Comparison of ENCODE assay signal across 8 mouse cellular contexts in the genomic region with DNA sequence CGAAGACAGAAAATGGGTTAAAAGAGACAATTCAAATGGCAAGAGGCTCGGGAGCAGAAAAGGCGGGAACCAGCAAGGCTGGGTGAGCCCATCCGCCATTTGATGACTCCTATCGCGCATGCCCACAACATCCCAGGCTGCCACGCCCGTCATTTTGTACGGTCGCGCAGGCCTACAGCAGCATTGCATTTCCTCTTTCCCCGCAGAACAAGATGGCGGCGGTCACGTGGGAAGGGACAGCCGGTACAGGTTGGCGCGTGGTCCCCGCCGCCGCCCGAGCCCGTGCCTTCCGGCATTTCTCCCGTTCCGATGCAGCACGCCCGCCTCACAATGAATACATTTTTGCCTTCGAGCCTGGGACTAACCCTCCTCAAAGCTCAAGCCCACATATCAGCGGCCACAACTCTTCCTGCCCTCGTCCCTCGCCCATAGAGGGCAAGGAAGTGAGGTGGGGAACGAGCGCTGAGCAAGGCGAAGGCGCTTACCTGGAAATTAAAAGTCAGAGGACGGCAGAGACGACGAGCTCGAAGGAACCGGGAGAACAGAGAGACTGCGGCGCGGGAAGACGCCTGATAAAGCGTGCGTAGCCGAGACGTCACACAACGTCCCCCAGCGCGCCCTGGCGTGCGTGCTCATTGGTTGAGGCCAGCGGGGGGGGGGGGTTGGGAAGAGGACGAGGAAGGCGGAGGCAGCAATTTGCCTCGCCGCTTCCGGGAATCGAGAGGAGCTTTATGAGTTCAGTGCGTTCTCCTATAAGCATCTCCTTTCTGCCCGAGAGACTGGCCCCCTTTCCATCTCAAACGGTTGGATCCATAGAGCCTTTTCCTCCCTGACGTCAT. TPM values are rescaled to one million over a fixed set of nuclear protein-coding genes. Genes with fewer than 3 reads are reported as not detected.
DNase-seq lines count a peak whose midpoint lies in the region; ATAC-seq and TF ChIP-seq lines count a peak whose summit lies in the region.

A gene (minus strand): TSS at position 728 of the 839 bp plus-strand sequence.

- no peaks in the 10 kb centered on the region for H3K27me3 ChIP-seq in MEL (ENCODE audit: control insufficient read depth in 1 of 2, insufficient read depth in 2 of 2, low read length in 2 of 2)
- no peaks in the 10 kb centered on the region for H3K27me3 ChIP-seq in cerebellum, adult 2 months (ENCODE audit: control insufficient read depth, insufficient read depth, low read length)
- H3K27me3 ChIP-seq in lung, embryonic 16.5 days (ENCODE audit: control insufficient read depth, insufficient read depth, low read depth, low read length): no peaks in the 10 kb centered on the region

- WGBS in cerebellum, adult 2 months: 12% methylated on average over 57 of the region's 65 CpGs
- 19% methylated on average over 57 of the region's 65 CpGs for WGBS in lung, embryonic 16.5 days

- H3K79me2 ChIP-seq in MEL (ENCODE audit: control insufficient read depth, insufficient read depth, low read length, poor library complexity): peaks cover 25% of the 10 kb centered on the region

- H3K27ac ChIP-seq in MEL (ENCODE audit: control insufficient read depth, low read depth, low read length): peak within 1 kb of the TSS; percentile 99
- peak within 1 kb of the TSS; percentile 99 for H3K27ac ChIP-seq in cerebellum, adult 2 months (ENCODE audit: insufficient read depth, low read length)
- H3K27ac ChIP-seq in lung, embryonic 16.5 days (ENCODE audit: low read length): peak within 1 kb of the TSS; percentile 94

- no peak for TF ChIP-seq RAD21 in MEL (IDR thresholded peaks at IDR 0.05; ENCODE audit: low read depth, low read length)

- peak; percentile 91 for ATAC-seq in hematopoietic stem cell, adult 5-6 weeks (replicated peaks in 1 of 2; ENCODE audit: insufficient read depth in 1 of 2, low FRiP score in 2 of 2, low TSS enrichment in 1 of 2, low read depth in 1 of 2, poor library complexity in 2 of 2, severe bottlenecking in 2 of 2)
- ATAC-seq in lung, embryonic 16.5 days (ENCODE audit: low read depth): peak; percentile 97

- TF ChIP-seq EP300 in MEL (IDR thresholded peaks at IDR 0.05; ENCODE audit: low read depth in 1 of 2, low read length in 2 of 2): no peak

- peak within 1 kb of the TSS; percentile 96 for H3K9ac ChIP-seq in MEL (ENCODE audit: control insufficient read depth, low read depth, low read length, poor library complexity, severe bottlenecking)
- H3K9ac ChIP-seq in lung, embryonic 16.5 days (ENCODE audit: low read length): peak within 1 kb of the TSS; percentile 72

- H3K4me3 ChIP-seq in MEL (ENCODE audit: control insufficient read depth in 1 of 2, insufficient read depth in 1 of 2, low read depth in 2 of 2, low read length in 2 of 2): peak within 1 kb of the TSS; percentile 76 to 93
- peak within 1 kb of the TSS; percentile 98 for H3K4me3 ChIP-seq in cerebellum, adult 2 months (replicated peaks; ENCODE audit: insufficient read depth, low read depth, low read length)
- H3K4me3 ChIP-seq in lung, embryonic 16.5 days (ENCODE audit: low read length): peak within 1 kb of the TSS; percentile 58

- peak; percentile 84 to 98; a peak in 3 of 4 replicates for TF ChIP-seq POLR2A in MEL (IDR thresholded peaks at IDR 0.05; ENCODE audit: control insufficient read depth in 1 of 2, insufficient read depth in 1 of 2, low read depth in 1 of 2, low read length in 2 of 2, poor library complexity in 1 of 2)
- peak; percentile 70; the same call in 1 of the 2 replicates for TF ChIP-seq POLR2A in cerebellum, adult 2 months (IDR thresholded peaks at IDR 0.05; ENCODE audit: borderline replicate concordance, insufficient read depth, low read length)

- peaks cover 19 to 32% of the 10 kb centered on the region in 2 experiments for H3K36me3 ChIP-seq in MEL (ENCODE audit: control insufficient read depth in 1 of 2, insufficient read depth in 2 of 2, low read length in 2 of 2)
- peaks cover 12% of the 10 kb centered on the region for H3K36me3 ChIP-seq in lung, embryonic 16.5 days (ENCODE audit: control insufficient read depth, insufficient read depth, low read length)

- H3K9me3 ChIP-seq in MEL (replicated peaks; ENCODE audit: insufficient read depth, low read length): no peaks in the 10 kb centered on the region
- H3K9me3 ChIP-seq in lung, embryonic 16.5 days (ENCODE audit: control insufficient read depth, low read length): no peaks in the 10 kb centered on the region

- peak; percentile 97 for DNase-seq in MEL (ENCODE audit: low read depth, low spot score)
- DNase-seq in cerebellum, adult 2 months: peak; percentile 85 to 88
- peak; percentile 83 for DNase-seq in forelimb bud, embryonic 11.5 days (ENCODE audit: low read depth, low spot score)
- peak; percentile 52 for DNase-seq in layer of hippocampus, adult 9-10 months (ENCODE audit: low spot score)
- peak; percentile 33 for DNase-seq in ovary, postnatal 10 days (ENCODE audit: low spot score)
- DNase-seq in thymus, postnatal 10 days (ENCODE audit: low spot score in 2 of 2): peak; percentile 79 to 81

- peaks cover 0 to 7% of the 10 kb centered on the region in 2 experiments; a peak in 2 of 4 replicates for H3K4me1 ChIP-seq in MEL (ENCODE audit: control insufficient read depth in 1 of 2, insufficient read depth in 2 of 2, low read length in 2 of 2)
- H3K4me1 ChIP-seq in cerebellum, adult 2 months (ENCODE audit: control insufficient read depth, insufficient read depth, low read length): no peaks in the 10 kb centered on the region
- peaks cover 6% of the 10 kb centered on the region; the same call in 1 of the 2 replicates for H3K4me1 ChIP-seq in lung, embryonic 16.5 days (replicated peaks; ENCODE audit: control insufficient read depth, insufficient read depth, low read length)

- TF ChIP-seq CTCF in MEL (IDR thresholded peaks at IDR 0.05 in 2 of 3, conservative IDR thresholded peaks at IDR 0.05 in 1 of 3; ENCODE audit: control insufficient read depth in 1 of 3, insufficient read depth in 1 of 3, low read depth in 2 of 3, low read length in 3 of 3, poor library complexity in 1 of 3, severe bottlenecking in 1 of 3): no peak
- TF ChIP-seq CTCF in cerebellum, adult 2 months (IDR thresholded peaks at IDR 0.05; ENCODE audit: borderline replicate concordance, insufficient read depth, low read depth, low read length): no peak

- peak within 1 kb of the TSS; percentile 79 for H3K4me2 ChIP-seq in lung, embryonic 16.5 days (ENCODE audit: low read depth, low read length)

TF ChIP-seq in MEL, 35 proteins besides CTCF, POLR2A, EP300 and RAD21:
- no peak for TF ChIP-seq TCF12 (IDR thresholded peaks at IDR 0.05; ENCODE audit: low read depth, low read length)
- TF ChIP-seq POLR2AphosphoS5 (IDR thresholded peaks at IDR 0.05; ENCODE audit: borderline replicate concordance, low read depth, low read length): peak; percentile 83
- peak in 1 of 2 experiments; percentile 27; a peak in 1 of 4 replicates for TF ChIP-seq USF2 (IDR thresholded peaks at IDR 0.05; ENCODE audit: borderline replicate concordance in 1 of 2, insufficient read depth in 1 of 2, low read depth in 1 of 2, low read length in 2 of 2)
- peak; percentile 96 for TF ChIP-seq TBP (IDR thresholded peaks at IDR 0.05; ENCODE audit: low read depth, low read length)
- no peak for TF ChIP-seq ZMIZ1 (IDR thresholded peaks at IDR 0.05; ENCODE audit: low read depth, low read length)
- TF ChIP-seq GABPA (IDR thresholded peaks at IDR 0.05; ENCODE audit: low read depth, low read length): no peak
- TF ChIP-seq E2F4 (IDR thresholded peaks at IDR 0.05; ENCODE audit: borderline replicate concordance, low read depth, low read length): no peak
- TF ChIP-seq MXI1 (IDR thresholded peaks at IDR 0.05; ENCODE audit: low read depth, low read length): no peak

RNA-seq across cellular contexts. Expression of the gene that starts here (rescaled TPM):
- 906 and 1,021 TPM in 2 replicates for total RNA-seq in MEL (2012; rRNA removed)
- 100 to 1,000 TPM in 1 of 2 experiments, not detected in 1; 750 TPM for polyA plus RNA-seq in MEL (2012; ENCODE audit: insufficient read depth in 1 of 2, insufficient read length in 2 of 2, low read depth in 1 of 2, low replicate concordance in 2 of 2, missing spikeins in 1 of 2)
- polyA plus RNA-seq in cerebellum, adult 2 months (2012; rRNA removed): 276 and 291 TPM in 2 replicates
- 1,086 and 1,580 TPM in 2 replicates for total RNA-seq in hematopoietic stem cell, adult 5-6 weeks (2017)
- polyA plus RNA-seq in lung, embryonic 16.5 days (2015; fragmentation: Nextera tagmentation; extraction: Ambion mirVana): 464 and 486 TPM in 2 replicates

Comparison
In these comparisons a context has a peak if more than half of its experiments do, and no peak if none do; other contexts are left out.
1. Peak in every context shown above with its lines: DNase-seq, ATAC-seq, H3K4me3 ChIP-seq and H3K27ac ChIP-seq.
2. DNase-seq: peak in every context shown above with its lines; median percentile 97 in MEL; 86 in cerebellum, adult 2 months; 83 in forelimb bud, embryonic 11.5 days; 80 in thymus, postnatal 10 days; 52 in layer of hippocampus, adult 9-10 months; 33 in ovary, postnatal 10 days.